Mouse (Mus musculus) B cell, adult 62 days (primary cell): Measurements from ENCODE around the gene N4bp3. TPM values are rescaled to one million over a fixed set of nuclear protein-coding genes. Genes with fewer than 3 reads are reported as not detected.

ENCODE experiments used
- total RNA-seq: library from RNA; stranded (reverse); gene quantifications from 4 replicates; pipeline ENCODE4 v1.2.4, GENCODE M21; 2023

N4bp3 gene
- 19.1 to 21.9 TPM (median 21.6 TPM) in 4 replicates for total RNA-seq

DNA sequence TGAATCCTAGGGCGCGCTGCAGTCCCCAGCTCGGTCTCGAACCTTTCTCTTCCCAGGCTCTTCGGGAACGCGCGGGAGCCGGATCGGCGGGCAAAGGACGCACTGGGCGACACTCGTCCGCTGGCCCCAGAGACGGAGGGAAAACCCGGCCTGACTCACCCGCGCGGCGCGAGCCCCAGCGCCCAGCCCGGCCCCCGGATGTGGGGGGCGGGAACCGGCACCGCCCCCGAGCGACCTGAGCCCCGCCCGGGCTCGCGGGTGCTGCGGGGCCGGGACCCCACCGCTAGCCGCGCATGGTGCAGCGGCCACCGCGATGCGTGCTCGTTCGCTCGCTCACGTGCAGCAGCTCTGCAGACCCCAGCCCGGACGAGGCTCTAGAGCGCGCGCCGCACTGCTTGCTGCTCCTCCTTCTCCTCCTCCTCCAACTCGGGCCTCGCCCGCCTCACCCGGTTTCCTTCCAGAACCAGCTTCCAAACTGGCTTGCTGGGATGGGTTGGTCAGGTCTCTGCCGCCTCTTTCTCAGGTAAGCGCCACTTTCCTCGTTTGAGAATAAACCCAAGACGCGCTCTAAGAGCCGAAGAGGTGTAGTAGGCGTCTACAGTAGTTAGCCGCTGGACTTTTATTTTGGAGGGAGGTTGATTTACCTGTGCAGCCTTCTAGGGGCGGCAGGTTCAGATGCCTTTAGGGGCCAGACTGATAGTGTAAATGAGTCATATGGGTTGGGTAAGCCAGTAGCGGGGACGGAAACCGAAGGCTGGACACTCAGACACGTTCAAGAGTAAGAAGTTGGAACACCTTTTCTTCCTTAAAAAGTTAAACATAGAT, at the start of gene N4bp3, which contains the start of gene D930048N14Rik:
TSS of gene N4bp3 (minus strand) at position 152 of the 825 bp plus-strand sequence.
TSS of gene D930048N14Rik (plus strand) at position 264 of the 825 bp plus-strand sequence.

DNA sequence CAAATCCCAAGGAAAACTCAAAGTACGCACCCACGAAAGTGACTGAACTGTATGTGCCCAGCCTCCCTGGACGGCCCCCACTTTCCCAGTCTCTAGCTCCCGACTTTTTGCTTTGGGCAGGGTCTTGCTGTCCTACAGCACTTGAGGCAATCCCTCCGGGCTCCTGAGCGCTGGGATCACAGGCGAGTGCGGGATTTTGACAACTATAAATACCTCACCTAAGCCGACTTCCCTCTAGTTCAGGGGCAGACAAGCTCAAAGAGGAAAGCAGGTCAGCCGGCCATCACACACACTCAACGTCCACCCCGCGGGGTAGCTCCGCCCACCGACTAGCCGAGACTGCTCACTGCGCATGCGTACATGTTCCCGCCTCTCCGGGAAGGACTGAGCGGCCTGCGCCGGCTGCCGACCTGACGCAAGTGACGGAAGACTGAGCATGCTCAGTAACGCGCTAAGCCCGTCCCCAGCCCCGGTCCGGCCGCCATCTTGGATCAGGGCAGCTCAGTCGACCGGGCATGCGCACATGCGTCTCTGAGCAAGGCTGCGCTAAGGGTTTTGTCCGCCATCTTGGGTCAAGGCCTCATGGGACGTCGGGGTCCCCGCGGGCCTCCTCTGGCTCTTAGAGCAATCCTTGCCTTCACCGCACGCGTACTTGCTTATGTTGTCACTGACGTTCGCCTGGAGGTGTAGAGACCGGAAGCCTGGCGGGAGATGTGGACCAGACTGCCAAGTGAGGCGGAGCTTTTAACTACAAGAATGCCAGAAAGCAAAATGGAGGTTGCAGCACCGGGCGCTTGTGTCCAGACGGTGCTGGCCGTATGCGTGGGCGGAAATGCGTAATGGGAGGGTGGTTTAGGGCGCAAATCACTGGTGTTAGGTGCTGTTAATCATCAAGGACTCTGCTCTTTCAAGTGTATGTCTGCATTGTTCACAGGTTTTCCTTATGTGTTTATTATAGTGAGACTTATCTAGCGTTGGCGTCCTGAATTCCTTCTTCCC, 38.0 kb upstream of the N4bp3 start, which contains the start of gene 0610009B22Rik:
TSS of gene 0610009B22Rik (minus strand) at position 545 of the 999 bp plus-strand sequence.

DNA sequence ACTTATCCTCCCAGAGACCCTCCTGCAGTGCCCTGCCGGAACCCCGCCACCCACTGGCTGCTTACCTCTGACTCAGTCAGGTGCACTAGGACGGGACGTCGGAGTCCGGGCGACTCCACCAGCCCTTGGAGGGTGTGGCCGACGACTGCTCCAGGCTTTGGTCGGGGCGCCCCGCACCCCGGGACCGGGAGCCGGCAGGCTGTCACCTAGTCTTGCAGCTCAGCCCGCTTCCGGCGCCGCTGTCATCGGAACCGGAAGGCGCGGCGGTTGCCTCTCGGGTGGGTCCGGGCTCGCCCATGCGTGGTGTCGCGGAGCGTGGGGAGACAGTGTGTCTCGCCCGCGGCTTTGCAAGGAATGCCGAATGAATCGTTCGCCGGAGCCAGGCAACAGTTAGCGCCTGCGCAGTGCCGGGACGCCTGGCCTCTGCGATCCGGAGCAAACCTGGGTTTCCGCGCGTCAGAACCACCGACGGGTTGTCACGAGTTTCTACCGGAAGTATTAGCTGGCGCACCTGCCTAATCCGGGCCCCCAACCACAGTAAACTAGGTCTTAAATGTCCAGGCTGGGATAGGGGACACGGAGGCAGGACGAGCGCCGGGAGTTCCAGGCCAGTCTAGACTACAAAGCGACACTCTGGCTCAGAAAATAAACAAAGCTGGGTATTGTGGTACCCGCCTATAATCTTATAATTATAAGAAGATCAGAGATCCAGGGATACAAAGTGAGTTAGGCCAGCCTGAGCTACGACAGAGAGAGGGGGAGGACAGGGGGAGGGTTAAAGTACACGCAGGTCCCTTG, 14.9 kb downstream of the N4bp3 start, which contains the start of gene Rmnd5b:
TSS of gene Rmnd5b (minus strand) at position 372 of the 798 bp plus-strand sequence.

DNA sequence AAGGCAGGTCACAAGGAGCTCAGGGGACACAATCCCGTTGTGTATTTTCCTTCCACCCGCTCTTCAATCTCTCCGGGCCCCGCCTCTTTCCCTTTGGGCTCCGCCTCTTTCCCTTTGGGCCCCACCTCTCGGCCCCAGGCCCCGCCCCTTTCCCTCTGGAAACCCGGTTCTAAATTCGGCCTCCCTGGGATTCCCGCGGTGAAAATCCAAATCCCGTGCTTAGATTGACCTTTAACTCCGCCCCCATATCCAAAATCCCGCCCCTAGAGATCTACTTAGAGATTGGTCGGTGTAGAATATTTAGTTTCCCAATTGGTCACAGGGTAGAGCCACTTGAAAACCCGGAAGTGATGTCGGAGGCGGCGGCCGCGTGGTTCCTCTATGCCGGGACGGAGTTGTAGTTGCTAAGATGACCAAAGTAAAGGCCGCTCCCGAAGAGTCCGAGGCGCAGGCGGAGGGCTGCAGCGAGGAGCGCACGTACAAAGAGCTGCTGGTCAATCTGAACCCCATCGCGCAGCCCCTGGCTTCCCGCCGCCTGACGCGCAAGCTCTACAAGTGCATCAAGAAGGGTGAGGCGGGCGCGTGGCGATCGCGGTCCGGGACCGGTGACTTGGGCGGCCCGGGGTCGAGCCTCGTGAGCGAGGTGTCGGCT, 31.1 kb downstream of the N4bp3 start, which contains the start of gene Nhp2:
TSS of gene Nhp2 (plus strand) at position 327 of the 652 bp plus-strand sequence.

DNA sequence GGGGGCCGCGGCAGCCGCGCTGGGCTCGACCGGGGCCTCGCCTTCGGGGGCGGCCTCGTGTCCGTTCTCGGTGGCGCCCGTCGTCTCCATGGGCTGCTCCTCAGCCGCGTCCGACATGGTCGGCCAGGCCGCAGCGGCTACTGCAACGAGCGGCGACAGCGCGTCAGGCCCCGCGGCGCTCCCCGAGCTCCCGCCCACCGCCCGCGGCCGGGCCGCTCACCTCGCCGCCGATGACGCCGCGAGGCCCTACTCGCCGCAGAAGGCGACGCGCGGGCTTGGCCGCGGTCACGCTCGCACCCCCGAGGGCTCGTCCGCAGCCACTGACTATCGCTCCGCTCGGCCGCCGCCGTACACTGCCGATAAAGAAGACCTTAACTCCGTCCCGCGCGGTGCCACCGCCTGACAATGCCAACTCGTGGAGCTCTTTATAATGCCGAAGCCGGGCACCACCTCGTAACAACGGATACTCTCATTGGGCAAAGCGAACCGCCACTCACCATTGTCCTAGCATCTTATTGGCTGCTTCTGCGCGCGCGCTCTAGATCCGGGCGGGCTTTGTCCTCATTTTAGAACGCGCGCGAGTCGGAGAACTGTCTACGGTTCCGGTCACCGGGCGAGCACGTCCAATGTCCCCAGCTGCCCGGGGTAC, 44.1 kb downstream of the N4bp3 start, which contains the start of gene Hnrnpab:
TSS of gene Hnrnpab (minus strand) at position 401 of the 649 bp plus-strand sequence.

Other genes starting within 250 kb of the N4bp3 start
- 19.8 to 29.6 TPM (median 21.4 TPM) in 4 replicates for gene Phykpl, start 66.1 kb downstream of the N4bp3 start, total RNA-seq
- 237 to 253 TPM (median 248 TPM) in 4 replicates for gene Hnrnpab, start 44.0 kb downstream of the N4bp3 start, total RNA-seq
- gene Nhp2, start 31.1 kb downstream of the N4bp3 start, total RNA-seq: 47.5 to 57.3 TPM (median 52.7 TPM) in 4 replicates
- gene Rmnd5b, start 14.9 kb downstream of the N4bp3 start, total RNA-seq: 113 to 145 TPM (median 127 TPM) in 4 replicates
- gene D930048N14Rik, start 112 bp upstream of the N4bp3 start, total RNA-seq: 1.6 to 2.2 TPM (median 1.9 TPM) in 4 replicates
- 5.5 to 9.0 TPM (median 6.6 TPM) in 4 replicates for gene 0610009B22Rik, start 38.0 kb upstream of the N4bp3 start, total RNA-seq
- 97.5 to 103 TPM (median 101 TPM) in 4 replicates for gene Sec24a, start 112.8 kb upstream of the N4bp3 start, total RNA-seq
- gene Sar1b, start 112.8 kb upstream of the N4bp3 start, total RNA-seq: 31.6 to 39.8 TPM (median 35.3 TPM) in 4 replicates
- 73.2 to 75.8 TPM (median 73.8 TPM) in 4 replicates for gene Jade2, start 206.8 kb upstream of the N4bp3 start, total RNA-seq